Mouse (Mus musculus) olfactory bulb, adult 2 months (tissue): Measurements from ENCODE around the gene Ppp6r3. TPM values are rescaled to one million over a fixed set of nuclear protein-coding genes. Genes with fewer than 3 reads are reported as not detected.
"Not testable (repeated sequence)": the region's sequence is repeated elsewhere in the genome, so short reads cannot be mapped to it uniquely, and the experiment has no call there.

ENCODE experiments used
- H3K27ac ChIP-seq: fragments of 200-500 bp; 2 replicates; pipeline ENCODE4 v1.5.1; 2012; ENCODE audit warnings: low read depth, low read length; ENCODE audit not compliant: insufficient read depth
- H3K4me1 ChIP-seq: fragments of 200-500 bp; 2 replicates; pipeline ENCODE4 v1.6.1; 2012; ENCODE audit warnings: low read length; ENCODE audit not compliant: control insufficient read depth, insufficient read depth
- H3K4me3 ChIP-seq: fragments of 200-500 bp; 2 replicates; pipeline ENCODE4 v1.5.1; 2012; ENCODE audit warnings: mild to moderate bottlenecking, low read depth, low read length, moderate library complexity; ENCODE audit not compliant: insufficient read depth
- CTCF ChIP-seq: fragments of 200-500 bp; IDR thresholded peaks from 2 replicates; pipeline ENCODE4 v1.5.1; 2012; ENCODE audit warnings: low read depth, mild to moderate bottlenecking, low read length, moderate library complexity; ENCODE audit not compliant: insufficient read depth
- POLR2A ChIP-seq: fragments of 200-500 bp; IDR thresholded peaks from 2 replicates; pipeline ENCODE4 v1.6.1; 2012; ENCODE audit warnings: mild to moderate bottlenecking, low read depth, low read length, moderate library complexity; ENCODE audit not compliant: insufficient read depth
- WGBS: fragments of 180-500 bp; shearing (Covaris S2); methylation state at CpG from one replicate; pipeline ENCODE4 v1.1.7; 2018; 5-methylcytosine and 5-hydroxymethylcytosine counted together
- polyA plus RNA-seq: library from polyadenylated mRNA; stranded (reverse); fragments of >200 nt; gene quantifications from 2 replicates; pipeline ENCODE4 v1.2.4, GENCODE M21; 2012; ENCODE audit warnings: low replicate concordance; ENCODE audit not compliant: missing spikeins, insufficient read depth, insufficient read length

Ppp6r3 gene
- polyA plus RNA-seq, 1 experiment: not detected

- no peak overlapping the region for H3K4me3 ChIP-seq
- H3K4me1 ChIP-seq: peaks cover 4% of the 10 kb centered on the region; the same call in 1 of the 2 replicates
- no peak overlapping the region for H3K27ac ChIP-seq
- WGBS: 76% methylated on average over 5 of the region's 5 CpGs
- TF ChIP-seq POLR2A: no peak
- TF ChIP-seq CTCF: no peak
Measured at GRCm38 (mm10) chr19:3539456-3539855, 36.1 kb downstream of the Ppp6r3 start.

- 96% methylated on average over 6 of the region's 6 CpGs for WGBS
- peaks cover 4% of the 10 kb centered on the region; the same call in 1 of the 2 replicates for H3K4me1 ChIP-seq
- no peak overlapping the region for H3K4me3 ChIP-seq
- TF ChIP-seq POLR2A (no peak), CTCF (no peak)
- H3K27ac ChIP-seq: no peak overlapping the region
Measured at GRCm38 (mm10) chr19:3537658-3538057, 37.9 kb downstream of the Ppp6r3 start.

- Histone ChIP-seq H3K4me3 (no peak overlapping the region), H3K4me1 (peaks cover 6% of the 10 kb centered on the region; the same call in 1 of the 2 replicates), H3K27ac (no peak overlapping the region)
- WGBS: 70% methylated on average over 3 of the region's 3 CpGs
- TF ChIP-seq POLR2A (no peak), CTCF (no peak)
Measured at GRCm38 (mm10) chr19:3534945-3535344, 40.6 kb downstream of the Ppp6r3 start.

GRCm38 (mm10) chr19:3533266-3533966, 42.1 kb downstream of the Ppp6r3 start:
- H3K4me1 ChIP-seq, H3K27ac ChIP-seq, H3K4me3 ChIP-seq: not testable (repeated sequence)
- 93% methylated on average over 12 of the region's 12 CpGs for WGBS

GRCm38 (mm10) chr19:3532717-3533260, 42.8 kb downstream of the Ppp6r3 start:
- no peak overlapping the region for H3K4me3 ChIP-seq
- H3K4me1 ChIP-seq: peaks cover 6% of the 10 kb centered on the region; the same call in 1 of the 2 replicates
- no peak overlapping the region for H3K27ac ChIP-seq
- TF ChIP-seq CTCF: no peak
- TF ChIP-seq POLR2A: no peak
- WGBS: 94% methylated on average over 14 of the region's 14 CpGs

GRCm38 (mm10) chr19:3529781-3530180, 45.8 kb downstream of the Ppp6r3 start:
- Histone ChIP-seq H3K27ac (no peak overlapping the region), H3K4me3 (no peak overlapping the region), H3K4me1 (peaks cover 4% of the 10 kb centered on the region; the same call in 1 of the 2 replicates)
- TF ChIP-seq POLR2A (no peak), CTCF (no peak)
- WGBS: 78% methylated on average over 3 of the region's 3 CpGs

- 0 out of 2 replicates have a peak, but pooled peaks cover 2% of the 10 kb centered on the region for H3K4me1 ChIP-seq
- no peak overlapping the region for H3K4me3 ChIP-seq
- TF ChIP-seq CTCF (no peak), POLR2A (no peak)
- WGBS: 83% methylated on average over 4 of the region's 4 CpGs
- H3K27ac ChIP-seq: no peak overlapping the region
Measured at GRCm38 (mm10) chr19:3528646-3529045, 46.9 kb downstream of the Ppp6r3 start.

GRCm38 (mm10) chr19:3527531-3527930, 48.0 kb downstream of the Ppp6r3 start:
- Histone ChIP-seq H3K4me3 (no peak overlapping the region), H3K4me1 (0 out of 2 replicates have a peak, but pooled peaks cover 2% of the 10 kb centered on the region), H3K27ac (no peak overlapping the region)
- TF ChIP-seq CTCF (no peak), POLR2A (no peak)
- 78% methylated on average over 4 of the region's 4 CpGs for WGBS

GRCm38 (mm10) chr19:3519471-3520169, 55.9 kb downstream of the Ppp6r3 start:
- no peak overlapping the region for H3K4me3 ChIP-seq
- peaks cover 2% of the 10 kb centered on the region; the same call in 1 of the 2 replicates for H3K4me1 ChIP-seq
- no peak overlapping the region for H3K27ac ChIP-seq
- WGBS: 46% methylated on average over 4 of the region's 4 CpGs
- TF ChIP-seq CTCF (no peak), POLR2A (no peak)
